Mouse (Mus musculus): ENCODE results near the gene Egr2. TPM values are rescaled to one million over a fixed set of nuclear protein-coding genes. Genes with fewer than 3 reads are reported as not detected.
A peak's percentile ranks its signal among the peaks of the same experiment; 100 is the strongest.

The Egr2 gene
- polyA plus RNA-seq, 1 experiment from 2014 or later: 0.20 TPM

DNA sequence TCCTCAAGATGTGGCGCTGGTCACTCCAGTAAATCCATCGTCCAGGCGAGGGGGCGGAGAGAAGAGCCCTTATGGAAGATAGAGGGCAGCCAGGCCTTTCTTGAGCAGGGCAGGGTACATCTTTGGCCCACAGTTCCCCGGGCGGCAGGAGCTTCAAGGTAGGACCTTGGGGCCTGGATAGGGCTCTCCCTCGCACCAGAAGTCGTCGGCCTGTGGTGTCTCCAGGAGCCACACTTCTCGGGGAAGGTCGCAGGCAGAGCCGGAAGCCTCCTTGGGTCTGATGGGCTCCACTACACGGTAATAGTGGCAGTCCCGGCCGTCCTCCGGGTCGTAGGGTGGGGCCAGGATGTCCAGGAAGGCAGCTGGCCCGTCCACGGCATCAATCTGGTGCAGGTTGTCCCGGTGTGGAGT lies 12.6 kb downstream of the Egr2 start:
- WGBS: under 1% methylated on average over 20 of the region's 20 CpGs
- H3K4me1 ChIP-seq: peaks cover 37% of the 10 kb centered on the region
- peaks cover 14% of the 10 kb centered on the region for H3K36me3 ChIP-seq
- peak overlapping the region; percentile 91 for H3K4me3 ChIP-seq
- no peaks in the 10 kb centered on the region for H3K9me3 ChIP-seq (replicated peaks)
- peak overlapping the region; percentile 98 for H3K27ac ChIP-seq (replicated peaks)
- H3K27me3 ChIP-seq (ENCODE audit: low read depth, poor library complexity, severe bottlenecking): peaks cover 8% of the 10 kb centered on the region
- DNase-seq (ENCODE audit: low spot score): peak; percentile 51

DNA sequence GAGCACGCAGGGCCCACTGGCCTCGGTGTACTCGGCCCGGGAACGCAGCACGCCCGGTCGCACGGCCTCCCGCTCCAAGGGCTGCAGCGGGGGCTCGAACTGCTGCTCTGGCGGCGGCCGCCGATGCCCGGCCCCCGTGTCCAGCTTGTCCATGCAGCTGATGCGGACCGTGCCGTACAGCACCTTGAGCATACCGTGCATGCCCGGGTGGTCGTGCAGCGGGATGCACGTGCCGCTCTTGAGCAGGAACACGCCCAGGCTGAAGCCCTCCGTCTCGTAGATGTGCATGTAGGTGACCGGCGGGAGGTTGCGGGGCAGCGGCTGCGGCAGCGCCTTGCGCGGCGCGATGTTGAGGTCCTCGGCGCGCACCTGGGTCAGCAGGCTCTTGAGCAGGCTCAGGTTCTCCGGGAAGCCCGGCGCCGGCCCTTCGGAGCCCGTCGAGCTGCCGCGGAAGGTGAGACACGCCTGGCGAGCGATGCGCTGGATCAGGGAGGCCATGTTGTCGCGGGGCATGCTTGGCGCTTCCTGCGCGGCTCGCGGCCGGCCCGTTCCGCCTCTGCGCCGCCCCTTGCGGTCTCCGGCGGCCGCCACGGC lies 13.1 kb downstream of the Egr2 start:
- WGBS: 0% methylated on average over 73 of the region's 73 CpGs

DNA sequence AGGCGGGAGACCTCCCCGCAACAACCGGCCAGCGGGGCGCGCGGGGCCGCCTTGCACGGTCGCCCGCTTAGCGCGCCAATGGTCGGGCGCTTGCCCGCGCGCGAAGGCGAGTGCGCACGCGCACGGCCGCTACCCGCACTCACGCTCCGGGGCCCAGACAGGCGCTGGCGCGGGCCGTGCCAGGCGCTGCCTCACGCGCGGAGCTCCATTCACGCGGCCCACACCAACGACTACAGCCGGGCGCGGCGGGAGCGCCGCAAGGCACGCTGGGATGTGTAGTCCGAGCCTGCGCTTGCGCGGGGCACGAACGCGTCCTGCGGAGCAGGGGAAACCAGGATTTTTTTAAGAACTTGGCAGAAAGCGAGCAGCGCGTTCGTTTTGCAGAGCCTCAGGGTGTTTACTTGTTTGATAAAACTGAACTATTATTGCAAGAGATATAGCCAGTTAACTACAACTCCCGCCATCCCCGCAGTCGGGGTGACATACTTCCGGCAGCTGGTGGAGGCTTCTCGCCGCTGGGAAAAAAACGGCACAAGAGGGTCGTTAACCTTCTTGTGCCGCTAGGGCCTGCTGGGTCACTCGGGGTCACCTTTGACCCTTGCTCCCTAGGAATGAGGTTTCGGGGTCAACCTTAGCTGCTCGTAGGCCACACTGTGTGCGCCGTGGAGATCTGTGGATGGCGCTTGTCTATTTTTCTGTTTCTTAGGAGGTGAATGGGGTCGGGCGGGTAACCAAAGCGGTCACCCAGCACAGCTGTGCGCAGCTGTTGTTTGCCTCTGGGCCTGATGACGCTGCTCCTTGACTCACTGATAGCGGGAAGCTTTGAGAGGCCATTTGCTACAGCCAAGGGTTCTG lies 13.8 kb downstream of the Egr2 start, which contains the start of gene Ado:
Gene Ado, minus strand, starts transcription at position 79 of the 855 bp plus-strand sequence.
- Histone ChIP-seq H3K9me3 (replicated peaks) (no peaks in the 10 kb centered on the region), H3K27me3 (ENCODE audit: low read depth, poor library complexity, severe bottlenecking) (peaks cover 8% of the 10 kb centered on the region; the same call in 1 of the 2 replicates), H3K4me1 (peaks cover 37% of the 10 kb centered on the region), H3K36me3 (peaks cover 14% of the 10 kb centered on the region), H3K27ac (replicated peaks) (peak within 1 kb of the TSS; percentile 98), H3K4me3 (peak within 1 kb of the TSS; percentile 91)
- peak; percentile 90 for DNase-seq (ENCODE audit: low spot score)
- under 1% methylated on average over 79 of the region's 79 CpGs for WGBS

More for the DNA sequence above, 13.1 kb downstream of the Egr2 start:
- peaks cover 4% of the 10 kb centered on the region; the same call in 1 of the 2 replicates for H3K27me3 ChIP-seq (ENCODE audit: low read depth, poor library complexity, severe bottlenecking)
- H3K4me3 ChIP-seq: peak overlapping the region; percentile 91
- peaks cover 37% of the 10 kb centered on the region for H3K4me1 ChIP-seq
- H3K9me3 ChIP-seq (replicated peaks): no peaks in the 10 kb centered on the region
- H3K36me3 ChIP-seq: peaks cover 14% of the 10 kb centered on the region
- peak; percentile 72 for DNase-seq (ENCODE audit: low spot score)
- peak overlapping the region; percentile 98 for H3K27ac ChIP-seq (replicated peaks)

DNA sequence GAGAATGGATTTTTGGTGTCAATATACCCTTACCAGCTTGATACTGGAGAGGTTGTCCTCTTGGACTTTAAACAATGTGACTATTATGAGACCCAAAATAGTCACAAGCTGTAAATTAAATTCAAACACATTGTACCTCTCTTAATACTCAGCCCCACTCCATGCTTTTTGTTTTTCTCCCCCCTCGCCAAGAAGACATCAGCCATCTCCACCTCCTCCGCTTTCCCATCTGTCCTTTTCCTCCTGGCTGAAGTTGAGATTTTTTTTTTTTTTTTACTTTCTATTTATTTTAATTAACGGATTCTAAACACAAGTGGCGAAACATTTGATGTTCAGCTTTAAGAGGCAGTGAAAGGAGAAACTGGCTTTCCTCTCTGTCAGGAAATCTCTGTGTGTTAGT lies 22.8 kb downstream of the Egr2 start:
- H3K4me3 ChIP-seq: no peak overlapping the region
- no peak for DNase-seq (ENCODE audit: low spot score)
- peaks cover 40% of the 10 kb centered on the region; the same call in 1 of the 2 replicates for H3K27me3 ChIP-seq (ENCODE audit: low read depth, poor library complexity, severe bottlenecking)
- H3K4me1 ChIP-seq: 0 out of 2 replicates have a peak, but pooled peaks cover 2% of the 10 kb centered on the region
- no peak overlapping the region for H3K27ac ChIP-seq (replicated peaks)
- H3K36me3 ChIP-seq: no peaks in the 10 kb centered on the region
- WGBS: 87% methylated on average over 4 of the region's 4 CpGs
- peaks cover 5% of the 10 kb centered on the region; the same call in 1 of the 2 replicates for H3K9me3 ChIP-seq (replicated peaks)

DNA sequence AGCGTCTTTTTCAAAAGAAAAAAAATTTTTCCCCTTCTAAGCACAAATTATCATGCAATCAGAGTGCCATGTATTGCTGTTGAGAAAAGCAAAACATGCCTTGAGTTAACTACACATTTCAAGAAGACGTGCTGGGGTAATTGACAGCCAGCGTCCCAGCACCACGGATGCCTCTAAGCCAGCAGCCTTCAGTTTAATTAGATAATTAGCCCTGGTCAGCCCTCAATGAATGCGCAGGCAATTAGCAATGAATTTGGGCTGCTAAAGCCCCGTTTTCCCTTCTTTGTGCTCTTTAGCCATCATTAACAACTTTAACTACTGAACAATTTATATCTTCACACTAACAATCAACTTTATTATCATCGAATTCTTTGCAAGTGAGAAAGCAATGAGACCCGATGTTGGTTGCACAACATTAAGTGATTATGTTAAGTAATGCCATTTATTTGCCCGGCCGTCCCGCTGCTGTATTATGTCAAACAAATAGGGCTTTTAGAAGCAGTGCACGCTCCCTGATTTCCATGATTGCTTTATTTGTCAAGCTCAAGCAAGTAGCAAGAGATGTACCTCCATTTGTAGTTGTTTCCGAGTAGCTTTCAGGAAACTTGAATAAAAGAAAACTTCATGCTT lies 24.6 kb downstream of the Egr2 start:
- H3K9me3 ChIP-seq (replicated peaks): peaks cover 5% of the 10 kb centered on the region; the same call in 1 of the 2 replicates
- WGBS: 56% methylated on average over 13 of the region's 13 CpGs
- H3K36me3 ChIP-seq: no peaks in the 10 kb centered on the region
- H3K27ac ChIP-seq (replicated peaks): no peak overlapping the region
- 0 out of 2 replicates have a peak, but pooled peaks cover 2% of the 10 kb centered on the region for H3K4me1 ChIP-seq
- DNase-seq (ENCODE audit: low spot score): no peak
- peaks cover 42% of the 10 kb centered on the region for H3K27me3 ChIP-seq (ENCODE audit: low read depth, poor library complexity, severe bottlenecking)
- H3K4me3 ChIP-seq: no peak overlapping the region

DNA sequence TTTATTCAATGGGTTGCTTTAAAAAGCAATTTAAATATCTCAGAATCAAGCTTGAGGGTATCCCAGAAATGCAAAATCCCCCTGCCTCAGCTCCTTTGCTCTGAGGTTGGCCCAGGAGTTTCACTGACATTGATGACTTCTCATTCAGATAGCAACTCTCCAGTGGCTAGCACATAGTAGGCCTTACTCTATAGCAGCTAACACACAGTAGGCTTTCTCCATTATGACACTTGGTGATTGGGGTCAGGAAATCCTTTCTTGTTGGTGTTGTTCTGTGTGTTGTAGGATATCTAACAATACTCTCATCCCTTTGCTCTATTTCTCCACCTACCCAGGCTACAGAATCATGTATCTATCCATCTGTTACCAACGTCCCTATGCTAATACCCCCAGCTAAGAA lies 25.9 kb downstream of the Egr2 start:
- DNase-seq (ENCODE audit: low spot score): no peak
- Histone ChIP-seq H3K27me3 (ENCODE audit: low read depth, poor library complexity, severe bottlenecking) (peaks cover 43% of the 10 kb centered on the region), H3K9me3 (replicated peaks) (peaks cover 5% of the 10 kb centered on the region; the same call in 1 of the 2 replicates), H3K4me3 (no peak overlapping the region), H3K36me3 (no peaks in the 10 kb centered on the region), H3K4me1 (0 out of 2 replicates have a peak, but pooled peaks cover 2% of the 10 kb centered on the region), H3K27ac (replicated peaks) (no peak overlapping the region)
- whole genome bisulfite sequencing: 81% methylated on average over 1 of the region's 1 CpGs

DNA sequence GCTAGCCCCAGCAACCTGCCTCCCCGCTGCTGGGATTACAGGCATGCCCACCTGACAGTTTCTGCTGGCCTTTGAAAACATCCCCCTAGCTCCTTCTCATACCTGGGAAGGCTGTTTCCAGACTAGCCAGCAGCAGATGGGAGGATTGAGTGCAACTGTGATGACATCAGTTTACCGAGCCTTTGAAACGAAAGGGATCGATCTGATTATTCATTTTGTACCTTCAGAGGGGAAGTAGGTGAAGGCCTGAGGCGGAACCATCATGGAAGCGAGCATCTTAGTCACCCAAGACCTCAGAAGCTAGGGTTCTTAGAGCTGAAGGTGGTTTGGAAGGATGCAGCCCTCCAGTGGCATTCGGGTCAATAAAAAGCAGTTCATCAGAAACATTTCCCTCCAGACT lies 29.2 kb downstream of the Egr2 start:
- H3K27ac ChIP-seq (replicated peaks): no peak overlapping the region
- WGBS: 92% methylated on average over 7 of the region's 7 CpGs
- H3K4me1 ChIP-seq: 0 out of 2 replicates have a peak, but pooled peaks cover 2% of the 10 kb centered on the region
- no peak for DNase-seq (ENCODE audit: low spot score)
- H3K36me3 ChIP-seq: no peaks in the 10 kb centered on the region
- H3K9me3 ChIP-seq (replicated peaks): no peaks in the 10 kb centered on the region
- H3K27me3 ChIP-seq (ENCODE audit: low read depth, poor library complexity, severe bottlenecking): peaks cover 24% of the 10 kb centered on the region
- no peak overlapping the region for H3K4me3 ChIP-seq

DNA sequence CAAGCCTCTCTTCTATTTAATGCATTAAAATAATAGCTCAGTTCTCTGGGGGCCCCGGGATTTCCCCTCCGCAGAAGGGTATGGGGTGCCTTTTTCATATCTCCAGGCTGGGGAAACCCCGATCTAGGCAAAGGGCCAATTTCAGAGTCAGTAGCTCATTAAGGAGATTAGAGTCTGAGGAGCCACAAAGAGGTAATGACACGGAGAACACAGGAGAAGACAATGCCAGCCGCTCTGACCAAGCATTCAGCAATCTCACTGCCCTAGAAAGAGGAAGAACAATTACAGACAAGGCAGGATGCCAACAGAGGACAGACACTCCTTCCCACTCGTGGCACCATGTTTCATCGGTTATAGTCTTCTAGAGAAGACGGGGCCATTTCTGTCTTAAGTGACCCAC lies 30.8 kb downstream of the Egr2 start:
- H3K4me1 ChIP-seq: no peaks in the 10 kb centered on the region
- H3K27me3 ChIP-seq (ENCODE audit: low read depth, poor library complexity, severe bottlenecking): peaks cover 21% of the 10 kb centered on the region
- 78% methylated on average over 8 of the region's 8 CpGs for WGBS
- H3K9me3 ChIP-seq (replicated peaks): no peaks in the 10 kb centered on the region
- H3K27ac ChIP-seq (replicated peaks): no peak overlapping the region
- no peak overlapping the region for H3K4me3 ChIP-seq
- H3K36me3 ChIP-seq: no peaks in the 10 kb centered on the region
- no peak for DNase-seq (ENCODE audit: low spot score)

DNA sequence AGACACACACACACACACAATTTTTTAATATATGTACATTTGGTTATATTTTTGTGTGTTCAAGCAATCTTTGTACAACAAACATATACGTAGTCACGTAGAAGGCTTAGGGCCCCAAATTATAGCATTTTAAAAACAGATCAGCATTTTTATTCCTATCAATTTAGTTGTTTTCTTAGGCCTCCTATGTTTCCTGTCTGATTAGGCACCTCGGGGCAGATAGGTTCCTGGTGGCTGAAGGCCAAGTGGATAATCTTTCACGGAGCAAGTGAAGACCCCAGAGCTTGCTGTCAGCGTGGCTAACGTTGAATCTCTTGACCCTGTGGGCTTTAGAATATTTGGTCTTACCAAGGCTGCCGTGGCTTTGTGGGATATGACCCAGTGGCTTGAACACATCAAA lies 34.3 kb downstream of the Egr2 start:
- H3K4me1 ChIP-seq: no peaks in the 10 kb centered on the region
- DNase-seq (ENCODE audit: low spot score): no peak
- H3K9me3 ChIP-seq (replicated peaks): no peaks in the 10 kb centered on the region
- H3K4me3 ChIP-seq: no peak overlapping the region
- H3K36me3 ChIP-seq: no peaks in the 10 kb centered on the region
- peaks cover 8% of the 10 kb centered on the region for H3K27me3 ChIP-seq (ENCODE audit: low read depth, poor library complexity, severe bottlenecking)
- 85% methylated on average over 7 of the region's 7 CpGs for WGBS
- no peak overlapping the region for H3K27ac ChIP-seq (replicated peaks)

DNA sequence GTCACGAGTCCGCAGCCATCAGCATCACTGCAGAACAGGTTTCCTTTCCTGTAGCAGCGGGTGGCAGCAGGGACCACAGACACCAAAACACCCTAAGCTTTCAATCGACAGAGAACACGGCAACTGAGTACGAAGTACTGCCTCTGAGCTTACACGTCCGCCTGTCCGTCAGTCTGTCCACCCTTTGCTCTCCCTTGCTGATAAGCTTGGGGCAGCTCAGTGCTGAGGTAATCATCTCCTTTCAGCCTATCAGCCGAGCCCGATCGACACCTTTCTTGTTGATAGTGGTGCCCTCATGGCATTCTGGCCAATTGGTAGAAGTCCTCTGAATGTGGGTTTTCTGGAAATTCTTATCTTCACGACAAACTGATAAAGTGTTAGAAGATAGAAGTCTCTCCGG lies 36.2 kb downstream of the Egr2 start:
- Histone ChIP-seq H3K4me3 (no peak overlapping the region), H3K9me3 (replicated peaks) (no peaks in the 10 kb centered on the region), H3K36me3 (no peaks in the 10 kb centered on the region), H3K27ac (replicated peaks) (no peak overlapping the region), H3K27me3 (ENCODE audit: low read depth, poor library complexity, severe bottlenecking) (no peaks in the 10 kb centered on the region), H3K4me1 (no peaks in the 10 kb centered on the region)
- 95% methylated on average over 14 of the region's 14 CpGs for WGBS
- no peak for DNase-seq (ENCODE audit: low spot score)

DNA sequence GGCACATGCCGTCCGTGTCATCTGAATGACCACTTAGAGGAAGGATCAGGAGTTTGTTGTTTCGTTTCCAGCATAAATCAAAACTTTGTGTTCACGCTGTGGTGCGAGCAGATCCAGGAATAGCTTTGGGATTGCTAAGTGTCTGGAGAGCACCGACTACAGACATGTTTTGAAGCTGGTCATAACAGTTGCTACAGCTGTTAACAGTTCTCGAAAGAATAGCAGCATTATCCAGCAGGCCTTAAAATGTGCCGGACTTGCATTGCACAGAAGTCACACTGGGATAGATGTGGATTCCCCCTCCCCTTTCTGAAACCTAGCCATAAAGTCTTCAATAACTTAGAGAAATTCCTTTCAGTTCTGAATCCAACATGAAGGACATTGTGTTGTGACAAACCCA lies 38.0 kb downstream of the Egr2 start:
- Histone ChIP-seq H3K9me3 (replicated peaks) (no peaks in the 10 kb centered on the region), H3K4me1 (no peaks in the 10 kb centered on the region), H3K27me3 (ENCODE audit: low read depth, poor library complexity, severe bottlenecking) (no peaks in the 10 kb centered on the region), H3K36me3 (no peaks in the 10 kb centered on the region), H3K27ac (replicated peaks) (no peak overlapping the region), H3K4me3 (no peak overlapping the region)
- DNase-seq (ENCODE audit: low spot score): no peak
- 83% methylated on average over 8 of the region's 8 CpGs for WGBS

DNA sequence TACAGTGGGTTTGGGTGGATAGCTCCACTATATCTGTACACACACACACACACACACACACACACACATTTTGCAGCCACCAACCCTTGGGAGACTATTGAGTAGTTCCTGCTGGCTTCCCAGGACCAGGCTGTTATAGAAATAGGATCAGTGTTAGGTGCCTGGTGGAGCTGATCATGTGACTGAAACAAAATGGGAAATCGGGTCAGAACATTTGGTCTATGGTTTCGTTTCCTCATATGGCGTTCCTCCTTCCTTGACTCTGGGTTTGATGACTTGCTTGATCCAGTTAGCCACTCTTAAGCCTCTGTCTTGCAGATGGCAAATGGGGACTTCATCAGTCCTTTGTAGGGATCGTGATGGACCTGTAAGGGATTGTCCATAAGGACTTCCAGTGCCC lies 44.6 kb downstream of the Egr2 start:
- no peak overlapping the region for H3K27ac ChIP-seq (replicated peaks)
- no peaks in the 10 kb centered on the region for H3K27me3 ChIP-seq (ENCODE audit: low read depth, poor library complexity, severe bottlenecking)
- H3K4me3 ChIP-seq: no peak overlapping the region
- 86% methylated on average over 4 of the region's 4 CpGs for WGBS
- H3K36me3 ChIP-seq: no peaks in the 10 kb centered on the region
- DNase-seq (ENCODE audit: low spot score): no peak
- H3K9me3 ChIP-seq (replicated peaks): no peaks in the 10 kb centered on the region
- H3K4me1 ChIP-seq: no peaks in the 10 kb centered on the region
